Mouse (Mus musculus) WW6 (cell line): Measurements from ENCODE around the gene Fgfr2.

ENCODE experiments used
- DNase-seq: peaks from one replicate; pipeline ENCODE4 v3.0.0-alpha.2; 2013; ENCODE audit warnings: low read depth, low spot score

Fgfr2 gene

DNA sequence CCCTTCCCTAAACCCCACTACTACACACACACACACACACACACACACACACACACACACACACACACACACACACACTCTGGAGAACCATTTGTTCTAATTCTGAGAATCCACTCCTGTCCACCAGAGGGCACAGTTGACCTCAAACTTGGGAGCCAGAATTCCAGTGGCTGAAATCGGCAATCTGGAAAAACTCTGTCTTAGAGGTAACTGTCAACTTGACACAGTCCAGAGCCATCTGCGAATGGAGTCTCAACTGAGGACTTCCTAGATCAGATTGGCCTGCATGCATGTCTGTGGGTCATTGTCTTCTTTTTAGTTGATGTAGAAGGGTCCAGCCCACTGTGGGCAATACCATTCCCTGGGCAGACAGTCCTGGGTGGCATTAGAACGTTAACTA, 2295.7 kb downstream of the Fgfr2 start:
- no peak for DNase-seq

GRCm38 (mm10) chr7:130826343-130826742, 2296.8 kb downstream of the Fgfr2 start:
- DNase-seq: no peak

DNA sequence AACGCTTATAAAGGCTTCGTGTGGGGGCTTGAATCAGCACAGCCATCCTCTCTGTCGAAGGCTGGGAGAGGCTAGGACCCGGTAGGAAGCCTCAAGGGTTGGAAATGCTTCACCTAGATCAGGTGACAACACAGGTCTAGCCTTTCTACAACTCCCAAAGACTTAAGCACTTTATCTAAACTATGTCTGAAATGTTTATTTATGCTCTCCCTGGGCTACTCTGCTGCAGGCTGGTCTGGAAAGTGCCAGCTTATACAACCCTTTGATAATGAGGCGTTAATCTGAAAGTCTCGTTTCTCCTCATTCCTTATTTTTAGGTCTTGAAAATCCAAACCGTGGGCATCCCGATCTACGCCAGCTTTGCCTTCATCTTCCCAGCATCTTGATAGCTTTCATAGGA, 2299.2 kb downstream of the Fgfr2 start:
- DNase-seq: no peak

DNA sequence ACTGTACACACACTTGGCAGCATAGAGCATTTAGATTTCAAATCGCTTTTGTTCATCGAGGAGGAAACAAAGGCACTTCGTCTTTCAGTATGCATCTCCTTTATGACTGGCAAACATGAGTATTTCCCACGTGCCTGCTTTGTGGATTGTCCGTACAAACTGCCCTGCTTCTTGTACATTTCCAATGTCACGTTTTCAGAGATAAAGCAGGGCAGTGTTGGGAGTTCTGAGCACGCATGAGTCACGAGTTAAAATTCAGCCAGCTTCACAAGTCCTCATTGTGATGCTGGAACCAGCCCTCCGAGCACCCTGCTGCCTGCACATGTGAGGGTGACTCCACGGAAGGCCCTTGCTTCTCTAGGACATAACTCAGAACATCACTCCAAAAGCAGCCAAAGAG, 2303.5 kb downstream of the Fgfr2 start:
- DNase-seq: no peak

GRCm38 (mm10) chr7:130818813-130819212, 2304.3 kb downstream of the Fgfr2 start:
- DNase-seq: no peak

DNA sequence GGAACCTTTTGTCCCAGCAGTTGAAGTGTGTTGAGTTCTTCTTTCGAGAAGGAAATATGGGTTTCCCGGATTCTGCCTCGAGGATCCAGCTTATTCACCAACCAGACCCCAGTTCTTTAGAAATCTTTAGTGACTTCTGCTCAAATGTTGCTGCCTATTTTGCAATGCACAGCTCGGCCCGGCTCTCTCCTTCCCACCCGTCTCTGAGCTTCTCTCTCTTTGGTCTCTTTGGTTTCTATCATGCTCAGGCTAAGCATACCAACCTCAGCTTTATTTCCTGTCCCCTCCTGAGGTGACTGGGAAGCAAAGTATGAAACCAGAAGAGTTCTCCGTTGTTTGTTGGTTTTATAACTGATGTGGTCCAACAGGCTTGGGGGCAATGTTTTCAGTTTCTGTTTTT, 2306.9 kb downstream of the Fgfr2 start:
- DNase-seq: no peak

DNA sequence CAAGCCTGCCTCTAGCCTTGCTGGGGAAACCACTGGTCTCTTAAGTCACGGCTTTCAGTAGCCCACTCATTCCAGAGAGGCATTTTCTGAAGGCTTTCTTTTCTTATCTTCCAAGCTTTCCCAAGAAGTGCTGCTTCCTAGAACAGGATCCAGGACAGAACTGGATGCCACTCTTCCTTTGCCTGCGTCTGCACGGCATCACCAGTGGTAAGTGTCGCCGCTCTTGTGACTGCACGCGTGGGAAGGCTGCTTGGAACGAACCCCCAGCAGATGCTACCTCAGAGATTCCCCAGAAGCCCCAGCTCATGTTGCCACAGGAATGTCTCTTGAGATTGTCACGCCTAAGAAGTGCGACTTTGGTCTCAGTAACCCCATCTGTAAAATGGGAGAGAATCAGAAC, 2307.5 kb downstream of the Fgfr2 start:
- DNase-seq: no peak

DNA sequence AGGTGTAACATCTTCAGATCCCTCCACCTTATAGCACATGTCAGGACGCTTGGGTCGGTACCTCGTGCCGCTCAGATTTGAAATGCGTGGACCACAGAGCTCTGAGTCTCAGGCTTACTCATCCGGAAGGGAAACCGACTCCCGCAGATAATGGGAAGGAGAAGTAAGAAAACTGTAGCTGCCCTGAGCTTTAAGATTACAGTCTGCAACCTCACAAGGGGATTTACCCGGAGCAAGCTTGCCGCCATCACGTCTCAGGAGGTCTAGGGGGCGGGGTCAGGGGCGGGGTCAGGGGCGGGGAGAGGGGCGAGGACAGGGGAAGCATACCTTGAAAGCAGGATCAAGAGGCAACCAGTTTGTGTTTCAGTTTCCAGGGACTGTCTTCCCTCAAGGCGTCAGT, 2310.7 kb downstream of the Fgfr2 start:
- DNase-seq: peak; percentile 34

GRCm38 (mm10) chr7:130810238-130810637, 2312.9 kb downstream of the Fgfr2 start:
- no peak for DNase-seq

DNA sequence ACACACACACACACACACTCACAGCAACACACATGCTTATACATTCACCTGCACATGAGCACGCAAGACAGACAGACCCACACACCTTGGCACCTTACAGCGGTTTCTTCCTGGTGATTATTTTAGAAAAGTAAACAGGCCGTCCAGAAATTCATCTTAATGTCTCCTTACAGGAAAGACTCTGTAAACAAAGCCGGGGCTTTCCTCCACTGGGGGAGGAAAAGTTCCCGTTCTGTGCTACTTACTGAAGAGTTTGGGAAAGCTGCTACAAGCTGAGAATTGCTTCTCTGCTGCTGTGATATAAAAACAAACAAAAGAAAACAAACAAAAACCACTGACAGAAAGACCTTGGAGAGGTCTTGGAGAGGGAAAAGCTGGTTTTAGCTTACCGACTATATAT, 2314.5 kb downstream of the Fgfr2 start:
- DNase-seq: no peak

DNA sequence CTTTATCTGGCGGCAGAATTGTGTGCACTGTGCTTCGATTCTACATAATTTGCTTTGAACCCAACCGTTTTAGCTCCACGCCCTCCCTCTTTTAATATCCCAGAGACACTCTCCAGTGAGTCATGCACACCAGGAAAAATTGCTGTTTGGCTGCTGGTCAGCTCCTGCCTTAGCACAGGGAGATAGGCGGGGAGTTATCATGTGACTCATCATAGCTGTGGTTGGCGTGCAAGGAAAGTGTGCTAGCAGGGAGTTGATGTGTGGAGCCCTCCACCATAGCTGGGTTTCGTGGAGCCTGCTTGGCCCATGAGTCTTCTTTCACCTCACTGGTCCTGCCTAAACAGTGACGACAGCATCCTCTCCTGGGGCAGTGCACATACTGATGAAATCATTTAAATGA, 2315.4 kb downstream of the Fgfr2 start:
- no peak for DNase-seq

DNA sequence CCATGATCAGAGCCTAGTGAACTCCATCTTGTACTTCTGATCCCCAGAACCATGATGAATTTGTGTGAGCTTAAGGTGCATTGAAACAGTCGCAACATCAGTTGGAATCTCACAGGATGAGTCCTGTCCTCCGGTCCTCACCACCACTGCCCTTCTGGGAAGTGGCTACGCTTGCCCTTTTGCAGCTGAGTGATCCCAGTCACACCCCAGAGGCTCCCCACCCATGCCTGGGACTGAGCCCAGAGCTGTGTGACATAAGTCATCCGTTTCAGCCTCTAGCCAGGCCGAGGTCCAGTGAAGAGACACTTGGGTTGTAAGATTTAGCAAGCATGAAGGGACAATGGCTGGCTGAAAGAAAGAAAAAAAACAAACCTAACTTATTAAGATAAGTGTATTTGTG, 2318.2 kb downstream of the Fgfr2 start:
- no peak for DNase-seq

DNA sequence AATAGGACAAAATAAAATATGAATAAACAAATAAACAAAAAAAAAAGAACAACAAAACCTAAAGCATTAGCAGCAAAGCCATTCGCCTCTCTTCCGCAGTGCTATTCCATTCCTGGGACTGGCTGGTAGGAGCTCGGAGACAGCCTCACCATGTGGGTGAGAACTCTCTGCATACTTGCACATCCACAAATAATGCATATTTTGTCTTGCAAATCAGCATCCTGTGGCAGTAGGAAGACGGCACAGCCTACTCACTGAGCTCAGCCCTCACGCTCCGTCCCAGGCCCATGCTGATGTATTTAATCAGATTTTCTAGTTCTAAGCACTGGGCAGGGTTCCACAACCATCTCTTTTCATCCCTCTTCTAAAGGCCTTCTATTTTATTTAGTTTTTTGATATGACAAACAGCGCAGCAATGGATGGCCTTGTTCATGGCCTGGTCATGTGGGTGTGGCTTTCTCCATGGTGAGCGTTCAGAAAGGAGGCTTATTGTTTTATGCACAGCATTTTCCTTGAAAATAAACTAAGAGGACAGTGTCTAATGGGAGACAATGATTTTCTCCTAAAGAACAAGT, 2319.8 kb downstream of the Fgfr2 start:
- no peak for DNase-seq

- no peak for DNase-seq
Measured at GRCm38 (mm10) chr7:130801811-130802210, 2321.3 kb downstream of the Fgfr2 start.

DNA sequence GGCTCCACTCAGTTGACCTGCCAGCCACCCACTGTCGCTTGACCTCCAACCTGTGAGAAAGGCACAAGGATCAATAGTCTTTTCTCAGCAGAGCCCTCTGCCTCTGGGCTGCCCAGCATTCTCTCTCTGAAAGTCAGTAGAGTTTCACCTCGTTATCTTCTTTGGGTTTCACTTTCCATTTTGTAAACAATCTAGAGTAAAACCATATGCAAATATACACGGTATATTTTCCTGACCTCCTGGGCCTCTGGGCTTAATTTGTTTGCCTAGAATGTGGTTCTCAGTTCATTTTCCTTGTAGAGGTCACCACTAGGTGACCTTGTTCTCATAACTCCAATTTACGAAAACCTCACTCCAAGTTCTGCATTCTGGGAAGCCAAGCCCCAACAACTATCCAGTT, 2322.5 kb downstream of the Fgfr2 start:
- DNase-seq: no peak

GRCm38 (mm10) chr7:130799418-130799817, 2323.7 kb downstream of the Fgfr2 start:
- DNase-seq: no peak

- no peak for DNase-seq
Measured at GRCm38 (mm10) chr7:130797524-130797923, 2325.6 kb downstream of the Fgfr2 start.

- DNase-seq: peak; percentile 62
Measured at GRCm38 (mm10) chr7:130796786-130797185, 2326.4 kb downstream of the Fgfr2 start.

- no peak for DNase-seq
Measured at GRCm38 (mm10) chr7:130793671-130794070, 2329.5 kb downstream of the Fgfr2 start.

GRCm38 (mm10) chr7:130789456-130789855, 2333.7 kb downstream of the Fgfr2 start:
- DNase-seq: no peak

- DNase-seq: no peak
Measured at GRCm38 (mm10) chr7:130788950-130789349, 2334.2 kb downstream of the Fgfr2 start.

- no peak for DNase-seq
Measured at GRCm38 (mm10) chr7:130787537-130787936, 2335.6 kb downstream of the Fgfr2 start.

DNA sequence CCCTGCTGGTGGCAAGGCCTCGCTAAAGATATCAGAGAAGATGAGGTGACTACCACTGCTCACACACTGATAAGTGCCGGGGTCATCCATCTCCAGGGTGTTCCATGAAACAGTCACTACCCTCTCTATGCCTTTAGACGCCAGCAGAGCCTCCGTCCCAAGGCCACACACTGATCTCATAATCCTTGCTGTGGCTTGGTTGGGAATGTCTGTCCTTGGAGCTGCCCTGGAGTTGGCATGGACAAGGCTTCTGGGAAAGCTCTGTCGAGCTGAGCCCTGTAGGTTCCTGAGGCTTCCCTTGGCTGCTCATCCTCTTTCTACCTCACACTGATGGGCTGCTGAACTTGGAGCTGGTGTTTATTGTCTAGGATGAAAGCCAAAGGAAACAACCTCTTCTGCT, 2336.4 kb downstream of the Fgfr2 start:
- no peak for DNase-seq

GRCm38 (mm10) chr7:130785923-130786575, 2337.1 kb downstream of the Fgfr2 start:
- no peak for DNase-seq
